Mouse (Mus musculus): ENCODE results near the gene Clasp2.

GRCm38 (mm10) chr9:113857281-113857928 is 116.1 kb downstream of the Clasp2 start:
- no peak for TF ChIP-seq POLR2AphosphoS2 (IDR thresholded peaks at IDR 0.05; ENCODE audit: insufficient read length, low read depth)
- TF ChIP-seq POLR2A (IDR thresholded peaks at IDR 0.05; ENCODE audit: insufficient read length, low read depth) = no peak
- TF ChIP-seq MAX (IDR thresholded peaks at IDR 0.05; ENCODE audit: low read depth) = no peak
